Mouse (Mus musculus): ENCODE results near the gene Eif2b5. TPM values are rescaled to one million over a fixed set of nuclear protein-coding genes. Genes with fewer than 3 reads are reported as not detected.

Gene Eif2b5
- polyA plus RNA-seq, 1 experiment: 16.6 TPM

GRCm38 (mm10) chr16:20517216-20517615, 18.6 kb downstream of the Eif2b5 start:
- no peak for DNase-seq (ENCODE audit: low read depth in 1 of 2, low spot score in 2 of 2)
- H3K4me1 ChIP-seq (ENCODE audit: control insufficient read depth, insufficient read depth, insufficient read length): peaks cover 9% of the 10 kb centered on the region; the same call in 1 of the 2 replicates
- TF ChIP-seq CTCF (IDR thresholded peaks at IDR 0.05; ENCODE audit: extremely low read depth, insufficient read depth, insufficient read length, insufficient replicate concordance) (no peak), POLR2A (IDR thresholded peaks at IDR 0.05; ENCODE audit: low read depth, low read length) (no peak)
- no peaks in the 10 kb centered on the region for H3K27me3 ChIP-seq (ENCODE audit: control insufficient read depth, insufficient read depth, low read length)
- peak overlapping the region; percentile 81 for H3K27ac ChIP-seq (ENCODE audit: insufficient read depth, low read length)
- H3K4me3 ChIP-seq (ENCODE audit: extremely low read depth, insufficient read depth, insufficient read length): peak overlapping the region; percentile 98
- no peaks in the 10 kb centered on the region for H3K36me3 ChIP-seq (ENCODE audit: control insufficient read depth, insufficient read depth, low read length)
- 0% methylated on average over 26 of the region's 26 CpGs for WGBS

GRCm38 (mm10) chr16:20517701-20518374, 19.2 kb downstream of the Eif2b5 start:
- Histone ChIP-seq H3K4me1 (ENCODE audit: control insufficient read depth, insufficient read depth, insufficient read length) (peaks cover 9% of the 10 kb centered on the region; the same call in 1 of the 2 replicates), H3K4me3 (ENCODE audit: extremely low read depth, insufficient read depth, insufficient read length) (peak overlapping the region; percentile 98), H3K36me3 (ENCODE audit: control insufficient read depth, insufficient read depth, low read length) (no peaks in the 10 kb centered on the region), H3K27me3 (ENCODE audit: control insufficient read depth, insufficient read depth, low read length) (no peaks in the 10 kb centered on the region), H3K27ac (ENCODE audit: insufficient read depth, low read length) (no peak overlapping the region; the same call in 1 of the 2 replicates)
- WGBS: 11% methylated on average over 6 of the region's 6 CpGs
- TF ChIP-seq CTCF (IDR thresholded peaks at IDR 0.05; ENCODE audit: extremely low read depth, insufficient read depth, insufficient read length, insufficient replicate concordance) (no peak), POLR2A (IDR thresholded peaks at IDR 0.05; ENCODE audit: low read depth, low read length) (no peak)
- no peak for DNase-seq (ENCODE audit: low read depth in 1 of 2, low spot score in 2 of 2)

- no peak for TF ChIP-seq POLR2A (IDR thresholded peaks at IDR 0.05; ENCODE audit: low read depth, low read length)
- TF ChIP-seq CTCF (IDR thresholded peaks at IDR 0.05; ENCODE audit: extremely low read depth, insufficient read depth, insufficient read length, insufficient replicate concordance): no peak
- WGBS: 94% methylated on average over 10 of the region's 10 CpGs
- no peaks in the 10 kb centered on the region for H3K4me1 ChIP-seq (ENCODE audit: control insufficient read depth, insufficient read depth, insufficient read length)
- peaks cover 17% of the 10 kb centered on the region for H3K36me3 ChIP-seq (ENCODE audit: control insufficient read depth, insufficient read depth, low read length)
- no peak overlapping the region for H3K27ac ChIP-seq (ENCODE audit: insufficient read depth, low read length)
- no peaks in the 10 kb centered on the region for H3K27me3 ChIP-seq (ENCODE audit: control insufficient read depth, insufficient read depth, low read length)
- DNase-seq (ENCODE audit: low read depth in 1 of 2, low spot score in 2 of 2): no peak
- no peak overlapping the region for H3K4me3 ChIP-seq (ENCODE audit: extremely low read depth, insufficient read depth, insufficient read length)
Measured at GRCm38 (mm10) chr16:20523886-20524285, 25.3 kb downstream of the Eif2b5 start.

GRCm38 (mm10) chr16:20528779-20529178, 30.2 kb downstream of the Eif2b5 start:
- 92% methylated on average over 5 of the region's 5 CpGs for WGBS

GRCm38 (mm10) chr16:20529375-20529774, 30.8 kb downstream of the Eif2b5 start:
- H3K4me3 ChIP-seq (ENCODE audit: extremely low read depth, insufficient read depth, insufficient read length): no peak overlapping the region
- no peak for DNase-seq (ENCODE audit: low read depth in 1 of 2, low spot score in 2 of 2)
- 92% methylated on average over 1 of the region's 1 CpGs for WGBS
- H3K27me3 ChIP-seq (ENCODE audit: control insufficient read depth, insufficient read depth, low read length): no peaks in the 10 kb centered on the region
- no peaks in the 10 kb centered on the region for H3K4me1 ChIP-seq (ENCODE audit: control insufficient read depth, insufficient read depth, insufficient read length)
- no peak overlapping the region for H3K27ac ChIP-seq (ENCODE audit: insufficient read depth, low read length)
- TF ChIP-seq CTCF (IDR thresholded peaks at IDR 0.05; ENCODE audit: extremely low read depth, insufficient read depth, insufficient read length, insufficient replicate concordance): no peak
- TF ChIP-seq POLR2A (IDR thresholded peaks at IDR 0.05; ENCODE audit: low read depth, low read length): no peak
- H3K36me3 ChIP-seq (ENCODE audit: control insufficient read depth, insufficient read depth, low read length): peaks cover 26% of the 10 kb centered on the region

More at GRCm38 (mm10) chr16:20528779-20529178, 30.2 kb downstream of the Eif2b5 start:
- Histone ChIP-seq H3K4me3 (ENCODE audit: extremely low read depth, insufficient read depth, insufficient read length) (no peak overlapping the region), H3K27me3 (ENCODE audit: control insufficient read depth, insufficient read depth, low read length) (no peaks in the 10 kb centered on the region), H3K27ac (ENCODE audit: insufficient read depth, low read length) (no peak overlapping the region), H3K4me1 (ENCODE audit: control insufficient read depth, insufficient read depth, insufficient read length) (no peaks in the 10 kb centered on the region), H3K36me3 (ENCODE audit: control insufficient read depth, insufficient read depth, low read length) (peaks cover 29% of the 10 kb centered on the region)
- TF ChIP-seq POLR2A (IDR thresholded peaks at IDR 0.05; ENCODE audit: low read depth, low read length): no peak
- no peak for TF ChIP-seq CTCF (IDR thresholded peaks at IDR 0.05; ENCODE audit: extremely low read depth, insufficient read depth, insufficient read length, insufficient replicate concordance)
- no peak for DNase-seq (ENCODE audit: low read depth in 1 of 2, low spot score in 2 of 2)

GRCm38 (mm10) chr16:20530941-20531340, 32.3 kb downstream of the Eif2b5 start:
- H3K27ac ChIP-seq (ENCODE audit: insufficient read depth, low read length): no peak overlapping the region
- no peak overlapping the region for H3K4me3 ChIP-seq (ENCODE audit: extremely low read depth, insufficient read depth, insufficient read length)
- 97% methylated on average over 20 of the region's 20 CpGs for WGBS
- peaks cover 23% of the 10 kb centered on the region for H3K36me3 ChIP-seq (ENCODE audit: control insufficient read depth, insufficient read depth, low read length)
- TF ChIP-seq CTCF (IDR thresholded peaks at IDR 0.05; ENCODE audit: extremely low read depth, insufficient read depth, insufficient read length, insufficient replicate concordance): no peak
- no peak for TF ChIP-seq POLR2A (IDR thresholded peaks at IDR 0.05; ENCODE audit: low read depth, low read length)
- no peaks in the 10 kb centered on the region for H3K27me3 ChIP-seq (ENCODE audit: control insufficient read depth, insufficient read depth, low read length)
- no peaks in the 10 kb centered on the region; the same call in 1 of the 2 replicates for H3K4me1 ChIP-seq (ENCODE audit: control insufficient read depth, insufficient read depth, insufficient read length)
- no peak for DNase-seq (ENCODE audit: low read depth in 1 of 2, low spot score in 2 of 2)

Measured in spleen, adult 2 months (tissue).